Mouse (Mus musculus) myocyte (in vitro differentiated cells): ENCODE data around the gene Bri3.

Source experiments
- E2F4 ChIP-seq: IDR thresholded peaks from one replicate; pipeline ENCODE4 v1.6.1; 2011; ENCODE audit warnings: mild to moderate bottlenecking, control low read depth, moderate library complexity; ENCODE audit not compliant: insufficient read depth
- MAX ChIP-seq: IDR thresholded peaks from one replicate; pipeline ENCODE4 v1.6.1; 2011; ENCODE audit warnings: low read depth, mild to moderate bottlenecking, control low read depth
- MYOG ChIP-seq, 3 experiments: IDR thresholded peaks; one replicate each; pipeline ENCODE4 v1.6.1; 2011; ENCODE audit warnings: control low read depth in 2 of 3, low read depth in 2 of 3, mild to moderate bottlenecking in 2 of 3; ENCODE audit not compliant: insufficient read length in 2 of 3, control insufficient read depth in 1 of 3, insufficient read depth in 1 of 3
- POLR2A ChIP-seq: IDR thresholded peaks from one replicate; pipeline ENCODE4 v1.6.1; 2011; ENCODE audit warnings: low read depth, mild to moderate bottlenecking, control low read depth, moderate library complexity; ENCODE audit not compliant: insufficient read length
- POLR2AphosphoS2 ChIP-seq: IDR thresholded peaks from one replicate; pipeline ENCODE4 v1.6.1; 2011; ENCODE audit warnings: low read depth, control low read depth; ENCODE audit not compliant: insufficient read length
- REST ChIP-seq: IDR thresholded peaks from one replicate; pipeline ENCODE4 v1.6.1; 2011; ENCODE audit warnings: mild to moderate bottlenecking, control low read depth, moderate library complexity; ENCODE audit not compliant: insufficient read depth, insufficient read length
- TCF12 ChIP-seq: IDR thresholded peaks from one replicate; pipeline ENCODE4 v1.6.1; 2011; ENCODE audit warnings: mild to moderate bottlenecking, control low read depth; ENCODE audit not compliant: poor library complexity, insufficient read depth, severe bottlenecking
- TCF3 ChIP-seq: IDR thresholded peaks from one replicate; pipeline ENCODE4 v1.6.1; 2011; ENCODE audit warnings: low read depth, control low read depth; ENCODE audit not compliant: insufficient read length
- USF1 ChIP-seq: IDR thresholded peaks from one replicate; pipeline ENCODE4 v1.6.1; 2011; ENCODE audit warnings: low read depth, mild to moderate bottlenecking, control low read depth, moderate library complexity

- TF ChIP-seq POLR2A (no peak), TCF3 (no peak), USF1 (no peak), REST (no peak), MYOG (IDR thresholded peaks at IDR 0.05; ENCODE audit: control insufficient read depth in 1 of 3, insufficient read depth in 1 of 3, insufficient read length in 2 of 3, low read depth in 2 of 3) (no peak), MAX (no peak), TCF12 (no peak), POLR2AphosphoS2 (no peak), E2F4 (no peak)
Measured at GRCm38 (mm10) chr5:144387851-144388250, 143.6 kb downstream of the Bri3 start.
